Mouse (Mus musculus): ENCODE results near the gene Nadk2. TPM values are rescaled to one million over a fixed set of nuclear protein-coding genes. Genes with fewer than 3 reads are reported as not detected.

The Nadk2 gene
- polyA plus RNA-seq, 1 experiment = 8.0 TPM

DNA sequence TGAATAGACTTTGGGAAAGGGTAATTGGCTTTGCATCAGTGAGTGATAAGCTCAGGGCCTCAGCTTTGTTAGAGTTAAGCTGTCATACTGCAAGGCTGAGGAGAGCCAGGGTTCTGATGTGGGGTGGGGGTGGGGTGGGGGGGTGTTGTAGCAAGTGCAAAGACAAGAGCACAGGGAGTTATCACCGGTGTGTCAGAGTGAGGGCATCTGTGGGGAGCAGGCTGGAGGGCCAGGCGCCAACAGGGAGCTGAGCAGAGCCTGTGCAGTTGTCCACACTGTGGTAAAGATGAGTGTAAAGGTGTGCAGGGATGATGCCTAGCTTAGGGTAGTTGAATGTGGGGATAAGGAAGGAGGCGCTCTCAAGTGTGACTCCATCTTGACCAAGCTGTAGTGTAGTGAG is 10.2 kb downstream of the Nadk2 start:
- no peak for TF ChIP-seq CEBPB (IDR thresholded peaks at IDR 0.05; ENCODE audit: low read depth)
- no peak for TF ChIP-seq USF1 (IDR thresholded peaks at IDR 0.05; ENCODE audit: low read depth)
- TF ChIP-seq MYOD1 (IDR thresholded peaks at IDR 0.05; ENCODE audit: control insufficient read depth, insufficient read length, low read depth) = no peak
- no peak for TF ChIP-seq MAX (IDR thresholded peaks at IDR 0.05)
- no peak for TF ChIP-seq CTCF (IDR thresholded peaks at IDR 0.05; ENCODE audit: control insufficient read depth, insufficient read depth, insufficient read length)
- TF ChIP-seq MYOG (IDR thresholded peaks at IDR 0.05; ENCODE audit: control insufficient read depth, extremely low read depth, insufficient read length) = no peak
- TF ChIP-seq FOSL1 (IDR thresholded peaks at IDR 0.05; ENCODE audit: insufficient read depth, low read length, poor library complexity, severe bottlenecking) = no peak

DNA sequence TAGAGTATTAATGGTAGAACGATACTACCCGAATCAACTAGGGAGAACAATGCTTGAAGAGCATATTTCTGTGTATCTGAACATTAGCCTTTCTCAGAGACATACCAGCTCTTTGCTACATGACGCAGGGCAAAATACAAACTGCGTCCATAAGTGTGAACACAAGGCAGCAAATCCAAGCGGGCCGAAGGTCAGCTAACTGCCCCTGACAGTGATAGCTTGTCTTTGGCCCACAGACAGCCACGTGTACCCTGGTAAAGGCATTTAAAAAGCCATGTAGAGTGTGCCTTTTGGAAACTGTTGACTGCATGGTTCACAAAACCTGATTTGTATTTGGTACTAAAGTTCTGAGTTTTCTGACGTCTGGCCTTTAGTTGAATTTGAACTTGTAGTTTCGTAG is 11.7 kb downstream of the Nadk2 start:
- H3K79me2 ChIP-seq (ENCODE audit: control insufficient read depth, insufficient read depth) = peaks cover 24% of the 10 kb centered on the region
- H3K27me3 ChIP-seq (ENCODE audit: control insufficient read depth, insufficient read depth, insufficient read length) = no peaks in the 10 kb centered on the region
- H3K36me3 ChIP-seq (ENCODE audit: control insufficient read depth, insufficient read depth) = peaks cover 14% of the 10 kb centered on the region
- no peaks in the 10 kb centered on the region for H3K79me3 ChIP-seq (ENCODE audit: low read depth)
- TF ChIP-seq MYOD1 (IDR thresholded peaks at IDR 0.05; ENCODE audit: control insufficient read depth, insufficient read length, low read depth) (no peak), CEBPB (IDR thresholded peaks at IDR 0.05; ENCODE audit: low read depth) (no peak), CTCF (IDR thresholded peaks at IDR 0.05; ENCODE audit: control insufficient read depth, insufficient read depth, insufficient read length) (no peak), MAX (IDR thresholded peaks at IDR 0.05) (no peak), FOSL1 (IDR thresholded peaks at IDR 0.05; ENCODE audit: insufficient read depth, low read length, poor library complexity, severe bottlenecking) (no peak), MYOG (IDR thresholded peaks at IDR 0.05; ENCODE audit: control insufficient read depth, extremely low read depth, insufficient read length) (no peak), USF1 (IDR thresholded peaks at IDR 0.05; ENCODE audit: low read depth) (no peak)
- no peak overlapping the region for H3ac ChIP-seq (ENCODE audit: control insufficient read depth, insufficient read length, low read depth)
- no peak overlapping the region for H3K4me3 ChIP-seq (ENCODE audit: insufficient read depth, poor library complexity, severe bottlenecking)

More for the DNA sequence above, 10.2 kb downstream of the Nadk2 start:
- Histone ChIP-seq H3K4me3 (ENCODE audit: insufficient read depth, poor library complexity, severe bottlenecking) (no peak overlapping the region), H3K27me3 (ENCODE audit: control insufficient read depth, insufficient read depth, insufficient read length) (no peaks in the 10 kb centered on the region), H3K79me3 (ENCODE audit: low read depth) (no peaks in the 10 kb centered on the region), H3ac (ENCODE audit: control insufficient read depth, insufficient read length, low read depth) (no peak overlapping the region), H3K79me2 (ENCODE audit: control insufficient read depth, insufficient read depth) (peaks cover 37% of the 10 kb centered on the region), H3K36me3 (ENCODE audit: control insufficient read depth, insufficient read depth) (peaks cover 6% of the 10 kb centered on the region)

DNA sequence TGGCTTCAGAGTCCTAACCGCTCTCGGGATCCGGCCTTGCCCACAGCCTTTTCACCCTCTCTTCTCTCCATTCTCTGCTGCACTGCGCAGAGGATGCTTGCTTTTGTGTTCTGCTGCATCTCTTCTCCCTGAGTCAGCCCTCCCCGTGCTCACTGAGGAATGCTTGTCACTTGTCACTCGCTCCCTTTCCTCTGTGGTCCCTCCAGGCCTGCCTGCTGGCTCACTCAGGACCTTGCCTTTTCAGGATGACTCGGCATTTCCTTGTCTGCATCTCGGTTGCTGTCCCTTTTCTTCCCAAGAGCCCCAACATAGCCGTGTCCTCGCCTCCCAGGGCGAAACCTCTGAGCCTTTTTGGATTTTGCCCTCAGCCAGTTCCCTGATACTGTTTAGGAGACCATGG is 15.8 kb downstream of the Nadk2 start:
- Histone ChIP-seq H3K79me3 (ENCODE audit: low read depth) (no peaks in the 10 kb centered on the region), H3ac (ENCODE audit: control insufficient read depth, insufficient read length, low read depth) (no peak overlapping the region), H3K36me3 (ENCODE audit: control insufficient read depth, insufficient read depth) (peaks cover 14% of the 10 kb centered on the region), H3K4me3 (ENCODE audit: insufficient read depth, poor library complexity, severe bottlenecking) (no peak overlapping the region), H3K27me3 (ENCODE audit: control insufficient read depth, insufficient read depth, insufficient read length) (no peaks in the 10 kb centered on the region), H3K79me2 (ENCODE audit: control insufficient read depth, insufficient read depth) (no peaks in the 10 kb centered on the region)
- TF ChIP-seq USF1 (IDR thresholded peaks at IDR 0.05; ENCODE audit: low read depth) = no peak
- no peak for TF ChIP-seq MAX (IDR thresholded peaks at IDR 0.05)
- TF ChIP-seq FOSL1 (IDR thresholded peaks at IDR 0.05; ENCODE audit: insufficient read depth, low read length, poor library complexity, severe bottlenecking) = no peak

DNA sequence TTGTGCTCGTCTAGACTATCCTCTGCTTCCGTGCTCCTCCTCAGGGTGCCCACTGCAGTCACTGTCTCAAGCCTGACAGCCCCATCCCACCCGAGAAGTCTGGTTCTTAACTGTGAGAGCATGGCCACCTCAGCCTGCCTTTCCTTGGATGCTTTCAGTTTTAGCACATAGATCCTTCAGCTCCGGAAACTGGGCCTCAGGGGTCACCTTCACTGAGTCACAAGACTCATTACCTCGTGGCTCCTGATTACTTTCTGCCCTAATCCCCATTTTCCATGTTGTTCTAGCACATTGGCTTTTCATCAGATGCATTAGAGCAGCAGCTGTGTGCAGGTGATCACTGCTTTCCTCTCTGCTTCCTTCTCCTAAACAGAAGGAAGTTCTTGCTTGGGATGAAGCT is 16.4 kb downstream of the Nadk2 start:
- Histone ChIP-seq H3K79me2 (ENCODE audit: control insufficient read depth, insufficient read depth) (no peaks in the 10 kb centered on the region), H3ac (ENCODE audit: control insufficient read depth, insufficient read length, low read depth) (no peak overlapping the region), H3K79me3 (ENCODE audit: low read depth) (no peaks in the 10 kb centered on the region), H3K4me3 (ENCODE audit: insufficient read depth, poor library complexity, severe bottlenecking) (no peak overlapping the region), H3K36me3 (ENCODE audit: control insufficient read depth, insufficient read depth) (peaks cover 14% of the 10 kb centered on the region), H3K27me3 (ENCODE audit: control insufficient read depth, insufficient read depth, insufficient read length) (no peaks in the 10 kb centered on the region)
- TF ChIP-seq MAX (IDR thresholded peaks at IDR 0.05) (no peak), USF1 (IDR thresholded peaks at IDR 0.05; ENCODE audit: low read depth) (no peak), MYOD1 (IDR thresholded peaks at IDR 0.05; ENCODE audit: control insufficient read depth, insufficient read length, low read depth) (no peak)

DNA sequence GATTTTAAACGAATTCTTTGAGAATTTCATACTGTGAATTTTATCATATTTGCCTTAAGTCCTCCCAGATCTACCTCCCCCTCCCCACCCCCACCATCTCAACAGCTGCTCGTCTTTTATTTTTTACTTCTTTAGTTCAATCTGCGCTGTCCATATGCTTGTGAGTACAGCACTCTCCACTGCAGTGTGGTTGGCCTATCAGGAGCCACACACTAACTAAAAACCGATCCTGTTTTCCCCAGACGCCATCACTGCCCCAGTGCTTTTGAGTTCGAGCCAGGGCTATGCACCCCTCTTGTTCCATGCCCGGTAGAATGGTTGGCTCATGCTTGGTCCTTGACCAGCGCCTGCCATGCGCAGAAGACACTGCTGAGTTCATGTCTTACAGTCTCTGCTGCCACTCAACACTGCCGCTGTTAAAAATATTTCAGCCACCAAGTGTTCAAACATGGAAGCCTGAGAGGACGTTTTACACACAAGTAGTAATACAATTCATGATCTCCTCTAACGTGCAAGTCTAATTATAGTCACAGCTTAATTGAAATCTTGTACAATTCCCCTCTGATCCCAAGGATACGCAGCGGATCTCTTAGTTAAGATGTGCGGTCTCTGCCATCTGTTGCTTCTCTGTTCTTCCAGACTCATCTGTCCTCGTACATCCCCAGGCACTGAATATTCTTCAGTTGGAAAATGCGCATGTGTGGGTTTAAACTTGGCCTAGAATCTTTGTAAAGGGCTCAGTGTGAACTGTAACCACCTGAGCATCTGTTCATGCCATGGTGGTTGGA is 17.0 kb downstream of the Nadk2 start:
- H3K36me3 ChIP-seq (ENCODE audit: control insufficient read depth, insufficient read depth) = peaks cover 19% of the 10 kb centered on the region
- H3K4me3 ChIP-seq (ENCODE audit: insufficient read depth, poor library complexity, severe bottlenecking) = no peak overlapping the region
- TF ChIP-seq MYOG (IDR thresholded peaks at IDR 0.05; ENCODE audit: control insufficient read depth, extremely low read depth, insufficient read length) (no peak), CTCF (IDR thresholded peaks at IDR 0.05; ENCODE audit: control insufficient read depth, insufficient read depth, insufficient read length) (no peak), USF1 (IDR thresholded peaks at IDR 0.05; ENCODE audit: low read depth) (no peak), FOSL1 (IDR thresholded peaks at IDR 0.05; ENCODE audit: insufficient read depth, low read length, poor library complexity, severe bottlenecking) (no peak), MYOD1 (IDR thresholded peaks at IDR 0.05; ENCODE audit: control insufficient read depth, insufficient read length, low read depth) (no peak), MAX (IDR thresholded peaks at IDR 0.05) (no peak), CEBPB (IDR thresholded peaks at IDR 0.05; ENCODE audit: low read depth) (no peak)
- no peaks in the 10 kb centered on the region for H3K27me3 ChIP-seq (ENCODE audit: control insufficient read depth, insufficient read depth, insufficient read length)
- H3K79me2 ChIP-seq (ENCODE audit: control insufficient read depth, insufficient read depth) = no peaks in the 10 kb centered on the region
- H3ac ChIP-seq (ENCODE audit: control insufficient read depth, insufficient read length, low read depth) = no peak overlapping the region
- no peaks in the 10 kb centered on the region for H3K79me3 ChIP-seq (ENCODE audit: low read depth)

- H3K36me3 ChIP-seq (ENCODE audit: control insufficient read depth, insufficient read depth) = peaks cover 25% of the 10 kb centered on the region
- no peak overlapping the region for H3K4me3 ChIP-seq (ENCODE audit: insufficient read depth, poor library complexity, severe bottlenecking)
- no peaks in the 10 kb centered on the region for H3K27me3 ChIP-seq (ENCODE audit: control insufficient read depth, insufficient read depth, insufficient read length)
- H3K79me3 ChIP-seq (ENCODE audit: low read depth) = no peaks in the 10 kb centered on the region
- no peak overlapping the region for H3ac ChIP-seq (ENCODE audit: control insufficient read depth, insufficient read length, low read depth)
- TF ChIP-seq MAX (IDR thresholded peaks at IDR 0.05) (no peak), MYOG (IDR thresholded peaks at IDR 0.05; ENCODE audit: control insufficient read depth, extremely low read depth, insufficient read length) (no peak), FOSL1 (IDR thresholded peaks at IDR 0.05; ENCODE audit: insufficient read depth, low read length, poor library complexity, severe bottlenecking) (no peak), CTCF (IDR thresholded peaks at IDR 0.05; ENCODE audit: control insufficient read depth, insufficient read depth, insufficient read length) (no peak), USF1 (IDR thresholded peaks at IDR 0.05; ENCODE audit: low read depth) (no peak), CEBPB (IDR thresholded peaks at IDR 0.05; ENCODE audit: low read depth) (no peak), MYOD1 (IDR thresholded peaks at IDR 0.05; ENCODE audit: control insufficient read depth, insufficient read length, low read depth) (no peak)
- H3K79me2 ChIP-seq (ENCODE audit: control insufficient read depth, insufficient read depth) = no peaks in the 10 kb centered on the region
Measured at GRCm38 (mm10) chr15:9088683-9089072, 17.6 kb downstream of the Nadk2 start.
